Mouse (Mus musculus) adrenal gland, adult 8-10 months (tissue): ENCODE data around the gene Dcdc2a. TPM values are rescaled to one million over a fixed set of nuclear protein-coding genes. Genes with fewer than 3 reads are reported as not detected.

Experiments
- DNase-seq: peaks from one replicate; pipeline ENCODE4 v3.0.0; 2022
- total RNA-seq, 4 experiments: library from RNA; stranded (reverse); gene quantifications; 2 replicates each; pipeline ENCODE4 v1.2.4; 2022

Dcdc2a gene
- total RNA-seq, 4 experiments from 2014 or later: 0.26 to 0.73 TPM; not detected in 2

- no peak for DNase-seq
Observed at GRCm38 (mm10) chr13:25097348-25097747, 41.5 kb downstream of the Dcdc2a start.

DNA sequence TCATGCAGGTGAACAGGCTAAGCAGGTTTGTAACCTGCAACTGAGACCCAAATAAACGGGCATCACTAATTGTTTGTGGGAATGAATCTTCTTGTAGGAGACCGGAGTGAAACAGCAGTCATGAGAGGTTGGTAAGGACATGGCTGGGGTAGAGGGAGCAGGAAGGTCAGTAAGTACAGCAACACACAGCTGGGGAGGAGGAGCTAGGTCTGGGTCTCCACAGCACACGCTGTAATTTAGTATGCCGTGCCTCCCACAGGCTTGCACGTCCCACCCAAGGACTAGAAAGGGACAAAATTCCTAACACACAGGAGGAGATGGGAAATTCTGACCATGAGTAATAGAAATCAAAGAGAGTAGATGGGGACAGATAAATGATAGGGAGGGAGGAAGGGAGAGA is 42.8 kb downstream of the Dcdc2a start:
- DNase-seq: no peak

- no peak for DNase-seq
Observed at GRCm38 (mm10) chr13:25099508-25099907, 43.7 kb downstream of the Dcdc2a start.

GRCm38 (mm10) chr13:25100581-25100980 is 44.8 kb downstream of the Dcdc2a start:
- no peak for DNase-seq

GRCm38 (mm10) chr13:25105671-25106070 is 49.9 kb downstream of the Dcdc2a start:
- DNase-seq: no peak

GRCm38 (mm10) chr13:25106740-25107139 is 50.9 kb downstream of the Dcdc2a start:
- no peak for DNase-seq

GRCm38 (mm10) chr13:25108353-25108752 is 52.5 kb downstream of the Dcdc2a start:
- no peak for DNase-seq

- no peak for DNase-seq
Observed at GRCm38 (mm10) chr13:25110592-25111095, 54.8 kb downstream of the Dcdc2a start.

GRCm38 (mm10) chr13:25115429-25115881 is 59.7 kb downstream of the Dcdc2a start:
- peak; percentile 2 for DNase-seq

- peak; percentile 17 for DNase-seq
Observed at GRCm38 (mm10) chr13:25115971-25116370, 60.2 kb downstream of the Dcdc2a start.

DNA sequence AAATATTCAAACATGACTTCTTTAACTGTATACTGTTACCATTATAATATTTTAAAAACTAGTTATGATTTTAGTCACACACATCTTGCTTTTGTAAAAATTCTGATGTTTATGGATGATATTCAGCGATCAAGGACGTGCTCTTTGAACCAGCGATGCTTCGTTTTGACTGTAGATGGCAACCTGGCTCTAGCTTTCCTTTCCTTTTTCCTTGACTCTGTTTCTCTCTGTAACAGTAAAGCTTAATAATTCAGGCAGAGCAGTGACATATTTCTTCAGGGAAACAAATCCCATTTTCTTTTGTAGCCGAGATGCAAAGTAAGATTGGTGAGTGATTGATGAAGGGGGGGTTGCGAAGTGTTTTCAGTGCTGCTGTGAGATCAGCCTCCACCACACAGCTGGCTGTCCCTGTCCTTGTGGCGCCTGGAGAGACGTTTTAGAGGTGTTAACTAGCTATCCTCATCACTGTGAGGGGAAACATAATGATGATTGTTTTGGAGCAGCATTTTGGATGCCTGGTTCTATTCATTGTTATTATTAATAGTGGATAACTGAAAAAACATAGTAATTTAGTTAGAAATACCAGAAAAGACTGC is 67.0 kb downstream of the Dcdc2a start:
- no peak for DNase-seq

- no peak for DNase-seq
Observed at GRCm38 (mm10) chr13:25127216-25127615, 71.4 kb downstream of the Dcdc2a start.

- DNase-seq: no peak
Observed at GRCm38 (mm10) chr13:25127806-25128205, 72.0 kb downstream of the Dcdc2a start.

GRCm38 (mm10) chr13:25128766-25129165 is 73.0 kb downstream of the Dcdc2a start:
- no peak for DNase-seq

DNA sequence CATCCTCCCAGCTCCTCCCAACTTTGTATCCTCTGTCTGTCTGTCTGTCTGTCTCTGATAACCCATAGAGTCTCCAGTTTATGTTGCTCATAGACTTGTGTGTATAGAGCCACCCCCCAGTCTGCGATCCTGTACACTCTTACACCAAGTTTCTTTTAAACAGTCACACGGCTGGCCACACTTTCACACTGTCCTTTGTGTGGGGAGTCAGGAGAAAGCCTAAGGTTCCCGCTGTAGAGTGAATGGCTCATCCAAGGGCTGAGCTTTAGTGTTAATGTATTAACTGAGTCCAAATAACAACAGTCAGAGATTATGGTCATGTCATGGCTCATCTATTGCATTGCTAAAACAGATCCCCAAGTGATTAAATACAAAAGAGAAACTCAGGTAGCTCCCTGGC is 87.3 kb downstream of the Dcdc2a start:
- no peak for DNase-seq

DNA sequence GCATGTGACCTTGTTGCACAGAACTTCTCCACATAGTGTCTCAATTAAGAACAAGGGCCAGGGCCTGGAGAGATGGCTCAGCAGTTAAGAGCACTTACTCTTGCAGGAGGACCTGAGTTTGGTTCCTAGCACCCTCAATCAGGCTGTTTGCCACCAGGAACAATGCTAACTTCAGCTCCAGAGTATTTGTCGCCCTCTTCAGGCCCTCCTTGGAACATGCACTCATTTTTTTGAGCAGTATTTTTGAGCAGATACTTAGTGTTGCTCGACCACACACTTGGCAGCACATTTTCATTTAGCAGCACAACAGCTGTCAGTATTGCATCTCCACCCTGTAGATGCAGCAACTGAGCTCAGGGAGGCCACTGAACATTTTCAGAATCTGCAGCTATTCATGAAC is 88.3 kb downstream of the Dcdc2a start:
- no peak for DNase-seq

DNA sequence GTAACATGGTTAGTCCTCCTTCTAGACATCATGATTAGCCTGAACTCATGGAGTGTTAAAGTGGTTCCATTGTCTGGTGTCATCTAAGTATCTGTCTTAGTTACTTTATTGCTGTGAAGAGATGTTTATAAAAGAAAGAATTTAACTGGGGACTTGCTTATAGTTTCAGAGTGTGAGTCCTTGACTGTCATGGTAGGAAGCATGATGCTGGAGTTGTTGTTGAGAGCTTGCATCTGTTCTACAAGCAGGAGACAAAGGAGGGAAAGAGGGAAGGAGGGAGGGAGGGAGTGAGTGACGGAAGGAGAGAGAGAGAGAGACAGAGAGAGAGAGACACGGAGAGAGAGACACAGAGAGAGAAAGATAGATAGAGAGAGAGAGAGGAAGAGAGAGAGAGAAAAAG is 90.4 kb downstream of the Dcdc2a start:
- DNase-seq: no peak

- no peak for DNase-seq
Observed at GRCm38 (mm10) chr13:25150154-25150781, 94.5 kb downstream of the Dcdc2a start.

DNA sequence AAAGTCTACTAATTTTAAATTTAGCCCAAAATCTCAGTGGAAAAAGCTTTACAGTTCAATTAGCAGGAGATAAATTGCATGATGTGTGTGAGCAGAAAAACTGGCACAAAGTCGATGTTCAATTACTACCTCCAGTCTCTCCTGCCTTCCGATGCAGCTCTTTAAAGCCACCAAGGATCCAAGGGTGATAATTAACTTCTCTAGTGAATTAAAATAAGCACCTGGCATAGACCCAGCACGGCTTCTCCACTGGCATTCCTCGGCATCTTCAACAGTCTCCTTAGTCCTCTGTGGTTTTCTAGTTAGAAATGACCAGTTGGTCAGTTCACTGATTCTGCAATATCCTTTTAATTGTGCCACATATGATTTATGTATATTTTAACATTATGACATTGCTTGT is 95.1 kb downstream of the Dcdc2a start:
- DNase-seq: no peak

DNA sequence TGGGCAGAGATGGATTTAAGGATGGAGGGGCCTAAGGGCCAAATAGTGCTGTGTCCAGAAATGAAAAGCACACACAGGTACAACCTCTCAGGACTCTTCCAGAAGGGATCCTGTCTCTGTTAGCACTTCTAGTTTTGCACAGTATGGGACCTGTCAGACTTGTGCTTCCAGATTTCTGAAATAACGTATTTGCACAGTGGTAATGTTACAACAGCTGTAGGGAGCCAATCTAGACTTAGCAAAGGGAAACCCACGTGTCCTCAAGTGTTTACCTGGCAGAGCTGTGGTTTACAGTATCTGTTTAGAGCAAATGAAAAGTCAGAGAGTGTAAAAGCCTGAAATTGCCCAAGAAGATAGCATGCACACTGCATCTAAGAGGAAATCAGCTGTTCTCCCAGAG is 104.1 kb downstream of the Dcdc2a start:
- DNase-seq: no peak

DNA sequence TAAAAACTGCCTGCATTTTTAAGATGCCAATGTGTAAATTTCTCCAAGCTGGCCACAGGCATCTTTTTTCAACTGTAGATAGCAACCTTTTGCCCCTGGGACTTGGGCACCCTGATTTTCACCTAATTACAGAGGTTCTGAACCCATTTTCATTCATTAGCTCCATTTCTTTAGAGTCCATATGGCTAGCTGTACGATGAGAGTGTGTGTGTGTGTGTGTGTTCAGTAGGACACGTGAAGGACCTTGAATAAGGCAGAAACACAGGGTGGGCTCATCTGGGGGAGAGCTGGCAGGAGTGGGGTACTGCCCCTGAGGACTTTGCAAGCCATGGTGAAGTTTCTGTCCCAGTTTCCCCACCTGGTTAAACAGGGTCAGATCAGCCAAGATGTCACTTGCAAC is 105.0 kb downstream of the Dcdc2a start:
- no peak for DNase-seq

DNA sequence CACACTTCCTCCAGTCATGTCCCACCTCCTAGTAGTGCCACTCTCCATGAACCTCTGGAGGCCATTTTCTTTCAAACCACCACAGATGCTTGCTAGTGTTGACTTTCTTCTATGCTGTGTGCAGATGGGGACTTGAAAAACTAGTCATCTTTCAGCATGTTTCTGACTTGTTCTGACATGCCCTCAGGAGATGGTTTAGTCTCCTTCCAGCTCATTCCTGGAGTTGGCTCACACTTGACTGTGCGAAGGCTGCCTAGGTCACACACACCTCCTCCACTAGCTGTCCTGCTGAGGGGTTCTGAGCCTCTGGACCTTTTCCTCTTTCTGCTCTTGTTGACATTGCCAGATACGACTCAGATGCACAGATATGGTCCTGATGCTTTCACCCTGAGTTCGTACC is 106.8 kb downstream of the Dcdc2a start:
- DNase-seq: no peak

DNA sequence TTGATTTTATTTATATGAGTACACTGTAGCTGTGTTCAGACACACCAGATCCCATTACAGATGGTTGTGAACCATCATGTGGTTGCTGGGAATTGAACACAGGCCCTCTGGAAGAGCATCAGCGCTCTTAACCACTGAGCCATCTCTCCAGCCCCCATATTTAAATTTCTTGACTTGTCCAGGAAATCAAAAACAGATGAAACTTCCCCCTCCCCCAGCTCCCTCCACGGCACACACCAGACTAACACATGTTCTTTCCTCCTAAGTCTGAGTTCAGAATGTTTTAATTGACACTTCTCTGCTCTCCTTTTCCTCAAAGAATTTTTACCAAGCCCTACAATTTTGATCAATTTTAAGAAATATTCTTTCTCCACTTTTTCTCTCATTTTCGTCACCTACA is 113.1 kb downstream of the Dcdc2a start:
- no peak for DNase-seq

- no peak for DNase-seq
Observed at GRCm38 (mm10) chr13:25177835-25178234, 122.0 kb downstream of the Dcdc2a start.
